Mouse (Mus musculus): ENCODE measurements at regions not wholly inside any gene's neighbourhood (a gene's known extent, or its start where the extent isn't known, plus 50 kb on each side); places are given as distances from the start of the nearest gene placed in this dataset. TPM values are rescaled to one million over a fixed set of nuclear protein-coding genes. Genes with fewer than 3 reads are reported as not detected.

- no peak overlapping the region for H3K4me3 ChIP-seq (ENCODE audit: low read depth, low read length)
- H3K4me1 ChIP-seq (ENCODE audit: insufficient read depth) = no peaks in the 10 kb centered on the region
- no peaks in the 10 kb centered on the region for H3K9me3 ChIP-seq (ENCODE audit: low read depth, low read length)
- no peak overlapping the region for H3K9ac ChIP-seq
- DNase-seq (no peak), ATAC-seq (ENCODE audit: insufficient read depth) (no peak)
- H3K36me3 ChIP-seq (ENCODE audit: insufficient read depth) = no peaks in the 10 kb centered on the region
- no peak overlapping the region for H3K4me2 ChIP-seq
- TF ChIP-seq CTCF (IDR thresholded peaks at IDR 0.05; ENCODE audit: low read depth) = no peak
- H3K27me3 ChIP-seq (ENCODE audit: insufficient read depth, low read length) = no peaks in the 10 kb centered on the region
- H3K27ac ChIP-seq (ENCODE audit: low read depth) = no peak overlapping the region
- 78% methylated on average over 4 of the region's 4 CpGs for WGBS
Measured at GRCm38 (mm10) chr3:33211224-33211817, 68.3 kb upstream of the Pex5l start.

Small RNAs in the stretch of these regions (microRNA-seq; reads per million reads assigned to microRNA genes)
- gene Gm27974 (ENCODE audit: borderline number of aligned reads) = not detected
